Mouse (Mus musculus): ENCODE results near the gene Armc10. TPM values are rescaled to one million over a fixed set of nuclear protein-coding genes. Genes with fewer than 3 reads are reported as not detected.

The Armc10 gene
- 34.4 to 38.9 TPM (median 37.5 TPM) in 4 replicates for total RNA-seq (2023; ENCODE audit: inconsistent age)

GRCm38 (mm10) chr5:21645439-21646132, at the start of gene Armc10, which contains the start of gene Fbxl13:
Gene Armc10 (plus strand): TSS chr5:21645813.
Gene Fbxl13 (minus strand): TSS chr5:21645634.

DNA sequence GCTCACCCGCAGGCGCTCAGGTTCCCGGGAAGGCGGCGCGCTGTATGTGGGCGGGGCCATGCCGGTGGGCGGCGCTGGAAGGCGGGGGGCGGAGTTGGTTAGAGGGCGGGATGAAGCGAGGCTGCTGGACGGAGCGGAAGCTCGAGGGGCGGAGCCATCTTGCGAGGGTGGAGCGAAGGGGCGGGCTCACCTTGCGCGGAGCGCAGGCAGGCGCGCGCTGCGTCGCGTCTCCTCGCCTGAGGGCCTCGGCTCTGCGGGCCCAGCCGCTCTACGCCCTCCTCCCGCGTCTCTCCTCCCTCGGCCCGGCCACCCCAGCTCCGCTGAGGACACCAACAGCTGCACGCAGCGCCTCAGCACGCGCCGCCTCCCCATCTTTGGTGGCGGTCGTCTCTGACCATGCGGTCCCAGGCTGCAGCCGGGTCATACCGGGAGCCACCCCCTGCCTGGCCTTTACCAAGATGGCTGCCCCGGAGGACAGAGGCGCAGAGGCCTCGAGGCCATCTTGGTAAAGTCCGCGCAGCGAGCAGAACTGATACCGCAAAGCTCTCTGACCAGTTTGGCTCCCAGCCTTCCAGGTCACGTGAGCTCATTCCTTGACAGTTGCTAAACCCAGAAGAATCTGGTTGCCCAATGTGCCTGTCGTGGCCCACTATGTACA, 55.9 kb downstream of the Armc10 start, which contains the start of gene Napepld:
TSS of gene Napepld (minus strand) at position 46 of the 658 bp plus-strand sequence.

Other genes with a start within 250 kb of the Armc10 start
- gene Ccdc146, start 221.1 kb upstream of the Armc10 start, total RNA-seq (2023; ENCODE audit: inconsistent age) = not detected in 4 replicates
- 6.5 to 7.8 TPM (median 7.4 TPM) in 4 replicates for gene Fam185a, start 220.9 kb upstream of the Armc10 start, total RNA-seq (2023; ENCODE audit: inconsistent age)
- gene Lrrc17, start 102.3 kb upstream of the Armc10 start, total RNA-seq (2023; ENCODE audit: inconsistent age) = not detected in 4 replicates
- gene Fbxl13, start 179 bp upstream of the Armc10 start, total RNA-seq (2023; ENCODE audit: inconsistent age) = not detected in 4 replicates
- 1.3 to 2.0 TPM (median 1.4 TPM) in 4 replicates for gene Napepld, start 55.6 kb downstream of the Armc10 start, total RNA-seq (2023; ENCODE audit: inconsistent age)
- 91.1 to 98.1 TPM (median 93.0 TPM) in 4 replicates for gene Pmpcb, start 91.3 kb downstream of the Armc10 start, total RNA-seq (2023; ENCODE audit: inconsistent age)
- gene Dnajc2, start 139.4 kb downstream of the Armc10 start, total RNA-seq (2023; ENCODE audit: inconsistent age) = 53.1 to 59.8 TPM (median 56.8 TPM) in 4 replicates
- 67.9 to 73.4 TPM (median 70.2 TPM) in 4 replicates for gene Psmc2, start 139.5 kb downstream of the Armc10 start, total RNA-seq (2023; ENCODE audit: inconsistent age)
- not detected in 4 replicates for gene Slc26a5, start 219.8 kb downstream of the Armc10 start, total RNA-seq (2023; ENCODE audit: inconsistent age)